Mouse (Mus musculus) G1E (cell line): ENCODE measurements at regions not wholly inside any gene's neighbourhood (a gene's known extent, or its start where the extent isn't known, plus 50 kb on each side); places are given as distances from the start of the nearest gene placed in this dataset.

Source experiments
- CTCF ChIP-seq: IDR thresholded peaks from 2 replicates; pipeline ENCODE4 v1.5.1; 2012; ENCODE audit warnings: low read depth, low read length, inconsistent platforms, mixed read lengths
- POLR2AphosphoS5 ChIP-seq: IDR thresholded peaks from 2 replicates; pipeline ENCODE4 v1.6.1; 2012; ENCODE audit warnings: low read depth, low read length, inconsistent platforms; ENCODE audit not compliant: insufficient replicate concordance
- TAL1 ChIP-seq: conservative IDR thresholded peaks from 2 replicates; pipeline ENCODE4 v1.6.1; 2012; ENCODE audit warnings: low read depth, low read length, inconsistent platforms, mixed read lengths

GRCm38 (mm10) chr15:62937756-62938155, 907.2 kb downstream of the Gsdmc2 start:
- no peak for TF ChIP-seq CTCF
- TF ChIP-seq TAL1, result no peak
- no peak for TF ChIP-seq POLR2AphosphoS5
